Mouse (Mus musculus) mammary gland, adult 2 months (tissue): ENCODE measurements around the gene Slc36a3. TPM values are rescaled to one million over a fixed set of nuclear protein-coding genes. Genes with fewer than 3 reads are reported as not detected.

Experiments used
- polyA plus RNA-seq: library from polyadenylated mRNA; depleted of rRNA; stranded (reverse); fragments of >200 nt; gene quantifications from 2 replicates; pipeline ENCODE4 v1.2.3, GENCODE M21; 2012; ENCODE audit warnings: low replicate concordance; rRNA removed

The Slc36a3 gene
- polyA plus RNA-seq: 0.43 and 0.47 TPM in 2 replicates

GRCm38 (mm10) chr11:55151608-55152007 is at the start of gene Slc36a3:
Gene Slc36a3 (minus strand): TSS chr11:55151708.

GRCm38 (mm10) chr11:55184733-55185291 is 33.3 kb upstream of the Slc36a3 start, which contains the start of gene Slc36a2:
Gene Slc36a2 (minus strand): TSS chr11:55185077.

DNA sequence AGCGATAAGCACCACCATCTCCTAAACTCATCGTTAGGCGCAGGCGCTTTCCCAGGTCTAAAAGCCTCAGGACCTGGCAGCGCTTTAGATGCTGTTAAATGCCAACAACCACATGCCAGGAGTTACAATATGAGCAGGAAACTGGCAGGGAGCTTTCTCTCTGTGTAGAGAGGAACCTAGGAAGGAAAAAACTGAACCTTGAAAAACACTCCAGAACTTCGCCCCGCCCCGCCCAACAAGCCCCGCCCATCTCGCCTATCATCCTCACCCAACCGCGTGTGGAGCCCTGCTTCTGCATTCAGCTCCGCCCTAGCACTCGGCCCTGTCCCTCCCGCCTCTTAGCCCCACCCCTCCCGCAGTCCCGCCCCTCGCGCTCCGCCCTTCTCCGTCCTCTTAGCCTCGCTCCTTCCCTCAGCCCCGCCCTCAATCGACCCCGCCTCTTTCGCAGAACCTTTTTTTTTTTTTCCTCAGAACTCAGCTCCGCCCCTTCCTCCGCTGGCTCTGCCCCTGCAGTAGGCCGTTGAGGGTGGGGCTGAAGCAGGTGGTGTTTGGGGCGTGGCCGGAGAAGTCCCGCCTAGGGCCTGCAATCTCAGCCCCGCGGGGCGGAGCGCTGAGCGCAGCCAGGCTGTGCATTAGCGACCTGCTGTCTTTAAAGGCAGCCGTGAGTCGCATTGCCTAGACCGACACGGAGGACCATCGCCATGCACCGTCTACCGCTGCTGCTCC is 53.9 kb downstream of the Slc36a3 start, which contains the start of gene Gm2a:
Gm2a (plus strand) TSS at position 653 of the 726 bp plus-strand sequence.

DNA sequence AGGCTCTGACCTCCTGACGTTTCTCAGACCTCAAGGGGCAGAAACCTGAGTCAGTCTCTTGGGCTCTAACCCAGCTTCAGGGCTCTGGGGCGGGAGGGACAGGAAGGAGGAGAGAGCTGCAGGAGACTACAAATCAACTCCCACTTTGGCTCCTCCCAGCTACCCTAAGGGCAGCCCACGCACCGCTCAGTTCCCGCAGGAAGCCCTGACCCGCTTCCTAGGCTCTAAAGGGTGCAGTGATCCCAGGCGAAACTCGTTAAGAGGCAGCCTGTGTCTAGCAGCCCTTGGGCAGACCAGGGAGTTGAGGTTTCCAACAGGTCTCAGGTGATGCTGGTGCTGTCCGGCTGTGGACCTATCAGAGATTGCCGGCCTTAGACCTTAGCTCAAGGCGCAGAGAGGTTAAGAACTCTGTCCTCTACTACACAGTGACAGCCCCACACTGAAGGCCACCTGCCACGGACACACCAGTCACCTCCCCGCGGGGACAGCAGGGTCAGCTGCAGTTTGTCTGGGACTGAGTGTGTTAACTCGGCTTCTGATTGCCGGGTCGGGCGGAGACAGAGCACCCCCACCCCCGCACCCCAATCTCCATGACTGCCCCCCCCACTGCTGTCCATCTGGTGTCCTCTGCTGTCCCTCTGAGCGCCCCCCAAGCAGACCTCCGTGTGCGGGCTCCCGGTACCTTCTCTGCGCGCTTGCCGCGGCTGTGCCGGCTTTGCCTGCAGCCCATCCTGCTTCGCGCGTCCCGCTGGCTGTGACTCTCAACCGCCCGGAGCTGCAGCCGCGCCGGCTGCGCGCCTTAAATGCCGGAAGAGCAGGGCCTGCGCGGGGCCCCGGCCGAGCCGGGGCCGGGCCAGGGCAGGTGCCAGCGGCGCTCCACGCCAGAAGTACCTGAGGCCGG is 73.9 kb downstream of the Slc36a3 start, which contains the start of gene Ccdc69:
Ccdc69 (minus strand) TSS at position 801 of the 901 bp plus-strand sequence.

Other genes with a start within 250 kb of the Slc36a3 start
- gene Gpx3, start 249.3 kb downstream of the Slc36a3 start, polyA plus RNA-seq: 938 and 1,116 TPM in 2 replicates
- 43.9 and 75.2 TPM in 2 replicates for gene Tnip1, start 188.8 kb downstream of the Slc36a3 start, polyA plus RNA-seq
- gene Anxa6, start 118.3 kb downstream of the Slc36a3 start, polyA plus RNA-seq: 181 and 229 TPM in 2 replicates
- gene Ccdc69, start 73.6 kb downstream of the Slc36a3 start, polyA plus RNA-seq: 8.4 and 15.0 TPM in 2 replicates
- 137 and 138 TPM in 2 replicates for gene Gm2a, start 53.6 kb downstream of the Slc36a3 start, polyA plus RNA-seq
- gene Slc36a2, start 33.4 kb upstream of the Slc36a3 start, polyA plus RNA-seq: 370 and 477 TPM in 2 replicates
- 24.2 and 24.5 TPM in 2 replicates for gene Slc36a1, start 52.6 kb upstream of the Slc36a3 start, polyA plus RNA-seq
- gene Fat2, start 184.9 kb upstream of the Slc36a3 start, polyA plus RNA-seq: 0.36 and 0.65 TPM in 2 replicates